ENCODE assay signal across 14 mouse cellular contexts in the genomic region with DNA sequence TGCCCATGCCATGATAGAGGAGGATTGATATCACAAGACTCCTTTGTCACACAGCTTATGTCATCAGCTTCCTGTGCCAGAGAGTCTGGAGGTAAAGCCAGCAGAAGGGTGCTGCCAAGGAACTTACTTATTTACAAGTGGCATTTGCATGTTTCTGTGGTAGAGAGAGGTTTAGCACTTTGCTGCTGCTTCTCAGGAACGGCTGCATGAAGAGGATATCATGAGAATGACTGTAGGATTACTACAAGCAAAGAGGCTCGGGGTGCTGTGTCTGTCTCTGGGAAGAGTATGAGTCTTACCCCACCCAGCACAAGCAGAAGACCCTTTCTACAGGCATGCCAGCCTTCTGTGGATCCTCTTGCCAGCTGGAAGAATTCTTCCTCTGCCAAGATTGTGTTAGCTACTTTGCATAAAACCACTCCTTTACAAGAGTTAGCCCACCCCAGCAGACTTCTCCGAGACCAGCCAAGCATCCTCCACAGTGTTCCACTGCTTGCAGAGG.
A peak's percentile ranks its signal among the peaks of the same experiment; 100 is the strongest.
DNase-seq lines count a peak whose midpoint lies in the region; ATAC-seq and TF ChIP-seq lines count a peak whose summit lies in the region.
"Had no signal": no experiment of that assay in that cellular context is flagged by ENCODE, and none has a peak within 500 bp of the region (broad histone marks: within the 10 kb centered on the region; RNA-seq: fewer than 3 reads in every experiment).

No protein-coding gene starts in this region.

- peak; percentile 7 for DNase-seq in 416B (ENCODE audit: low read depth)
- peak; percentile 39 to 45 for DNase-seq in frontal cortex, postnatal 10 days (ENCODE audit: low spot score in 2 of 2)
- DNase-seq in c-Kit-positive CD71-positive TER-119-positive erythroid progenitor cells, embryonic 14.5 days (ENCODE audit: low spot score): no peak
- no peak for DNase-seq in cerebellum, adult 2 months
- no peak for DNase-seq in kidney, postnatal 14 days
- DNase-seq: adrenal gland, postnatal 10 days; cerebellum, adult 11-12 months; gastrocnemius, postnatal 14 days; kidney, adult 18-20 months; liver, embryonic 13.5 days had no signal

- no peak for ATAC-seq in hindbrain, embryonic 13.5 days (ENCODE audit: low FRiP score)
- ATAC-seq in hindbrain, embryonic 12.5 days (ENCODE audit: low FRiP score): no peak
- ATAC-seq in neural tube, embryonic 15.5 days (ENCODE audit: low FRiP score): no peak; the same call in 1 of the 2 replicates

- H3K27me3 ChIP-seq in hindbrain, embryonic 13.5 days: no peaks in the 10 kb centered on the region
- no peaks in the 10 kb centered on the region for H3K27me3 ChIP-seq in hindbrain, embryonic 12.5 days
- no peaks in the 10 kb centered on the region for H3K27me3 ChIP-seq in neural tube, embryonic 15.5 days (replicated peaks)
- H3K27me3 ChIP-seq in cerebellum, adult 2 months (ENCODE audit: control insufficient read depth, insufficient read depth, low read length): no peaks in the 10 kb centered on the region
- H3K27me3 ChIP-seq: embryonic facial prominence, embryonic 12.5 days; liver, embryonic 13.5 days had no signal

- 0 out of 2 replicates have a peak overlapping the region, but pooled peaks have one; percentile 8 for H3K27ac ChIP-seq in hindbrain, embryonic 13.5 days
- no peak overlapping the region for H3K27ac ChIP-seq in hindbrain, embryonic 12.5 days
- peak overlapping the region; percentile 51 for H3K27ac ChIP-seq in neural tube, embryonic 15.5 days (replicated peaks)
- H3K27ac ChIP-seq in cerebellum, adult 2 months (ENCODE audit: insufficient read depth, low read length): no peak overlapping the region
- H3K27ac ChIP-seq: embryonic facial prominence, embryonic 12.5 days; liver, embryonic 13.5 days had no signal

- no peak for TF ChIP-seq POLR2A in cerebellum, adult 2 months (IDR thresholded peaks at IDR 0.05; ENCODE audit: borderline replicate concordance, insufficient read depth, low read length)

- 79% methylated on average over 3 of the region's 3 CpGs for WGBS in hindbrain, embryonic 13.5 days
- 84% methylated on average over 3 of the region's 3 CpGs for WGBS in hindbrain, embryonic 12.5 days
- 71% methylated on average over 3 of the region's 3 CpGs for WGBS in neural tube, embryonic 15.5 days
- 44% methylated on average over 3 of the region's 3 CpGs for WGBS in cerebellum, adult 2 months

- no peaks in the 10 kb centered on the region for H3K9me3 ChIP-seq in hindbrain, embryonic 13.5 days
- H3K9me3 ChIP-seq in hindbrain, embryonic 12.5 days (replicated peaks): no peaks in the 10 kb centered on the region
- H3K9me3 ChIP-seq in neural tube, embryonic 15.5 days (replicated peaks): no peaks in the 10 kb centered on the region
- H3K9me3 ChIP-seq: embryonic facial prominence, embryonic 12.5 days; liver, embryonic 13.5 days had no signal

- TF ChIP-seq CTCF in cerebellum, adult 2 months (IDR thresholded peaks at IDR 0.05; ENCODE audit: borderline replicate concordance, insufficient read depth, low read depth, low read length): no peak

- H3K4me2 ChIP-seq in hindbrain, embryonic 13.5 days: no peak overlapping the region
- no peak overlapping the region for H3K4me2 ChIP-seq in hindbrain, embryonic 12.5 days (replicated peaks)
- H3K4me2 ChIP-seq in neural tube, embryonic 15.5 days: no peak overlapping the region
- H3K4me2 ChIP-seq: embryonic facial prominence, embryonic 12.5 days; liver, embryonic 13.5 days had no signal

- peaks cover 19% of the 10 kb centered on the region for H3K4me1 ChIP-seq in hindbrain, embryonic 13.5 days (replicated peaks)
- H3K4me1 ChIP-seq in hindbrain, embryonic 12.5 days: peaks cover 5% of the 10 kb centered on the region; the same call in 1 of the 2 replicates
- peaks cover 8% of the 10 kb centered on the region; the same call in 1 of the 2 replicates for H3K4me1 ChIP-seq in neural tube, embryonic 15.5 days
- H3K4me1 ChIP-seq in cerebellum, adult 2 months (ENCODE audit: control insufficient read depth, insufficient read depth, low read length): no peaks in the 10 kb centered on the region

- no peak overlapping the region for H3K4me3 ChIP-seq in hindbrain, embryonic 13.5 days
- H3K4me3 ChIP-seq in hindbrain, embryonic 12.5 days: no peak overlapping the region
- no peak overlapping the region for H3K4me3 ChIP-seq in neural tube, embryonic 15.5 days (replicated peaks)
- H3K4me3 ChIP-seq in cerebellum, adult 2 months (replicated peaks; ENCODE audit: insufficient read depth, low read depth, low read length): no peak overlapping the region
- H3K4me3 ChIP-seq: embryonic facial prominence, embryonic 12.5 days; liver, embryonic 13.5 days had no signal

- H3K36me3 ChIP-seq in hindbrain, embryonic 13.5 days: no peaks in the 10 kb centered on the region; the same call in 1 of the 2 replicates
- H3K36me3 ChIP-seq in hindbrain, embryonic 12.5 days: no peaks in the 10 kb centered on the region
- H3K36me3 ChIP-seq in neural tube, embryonic 15.5 days: no peaks in the 10 kb centered on the region
- H3K36me3 ChIP-seq: embryonic facial prominence, embryonic 12.5 days had no signal

- H3K9ac ChIP-seq in hindbrain, embryonic 13.5 days: no peak overlapping the region
- H3K9ac ChIP-seq in hindbrain, embryonic 12.5 days: no peak overlapping the region
- no peak overlapping the region for H3K9ac ChIP-seq in neural tube, embryonic 15.5 days (replicated peaks)
- H3K9ac ChIP-seq: embryonic facial prominence, embryonic 12.5 days; liver, embryonic 13.5 days had no signal

Comparison
In these comparisons a context has a peak if more than half of its experiments do, and no peak if none do; other contexts are left out.
1. H3K27ac ChIP-seq: peak in hindbrain, embryonic 13.5 days (single experiment) and neural tube, embryonic 15.5 days (single experiment); none in hindbrain, embryonic 12.5 days (single experiment) and cerebellum, adult 2 months (single experiment).
2. DNase-seq: peak in 416B (single experiment) and frontal cortex, postnatal 10 days (2 of 2); none in c-Kit-positive CD71-positive TER-119-positive erythroid progenitor cells, embryonic 14.5 days (single experiment), cerebellum, adult 2 months (0 of 2) and kidney, postnatal 14 days (single experiment).